Mouse (Mus musculus): Measurements from ENCODE around the gene Vmn1r233.
A peak's percentile ranks its signal among the peaks of the same experiment; 100 is the strongest.

Vmn1r233 gene

DNA sequence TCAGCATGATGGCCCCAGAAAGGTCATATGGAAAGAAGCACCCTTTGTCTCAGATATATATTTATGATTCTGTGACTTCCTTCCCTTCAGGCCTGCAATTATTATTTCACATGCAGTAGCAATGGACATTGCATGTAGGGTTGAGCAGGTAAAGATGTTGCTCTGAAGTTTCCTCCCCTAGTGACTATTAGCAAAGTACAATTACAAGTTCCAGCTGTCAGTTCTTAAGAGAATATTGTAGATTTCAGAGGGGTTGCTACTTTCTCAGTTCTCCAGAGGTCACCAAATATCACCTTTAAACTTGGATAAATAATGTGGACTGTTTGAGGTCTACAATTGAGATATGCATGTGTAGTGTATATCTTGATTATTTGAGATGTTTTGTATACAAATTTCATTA is at the start of gene Vmn1r233:
TSS of gene Vmn1r233 (minus strand) at position 101 of the 400 bp plus-strand sequence.
- no peak for DNase-seq

DNA sequence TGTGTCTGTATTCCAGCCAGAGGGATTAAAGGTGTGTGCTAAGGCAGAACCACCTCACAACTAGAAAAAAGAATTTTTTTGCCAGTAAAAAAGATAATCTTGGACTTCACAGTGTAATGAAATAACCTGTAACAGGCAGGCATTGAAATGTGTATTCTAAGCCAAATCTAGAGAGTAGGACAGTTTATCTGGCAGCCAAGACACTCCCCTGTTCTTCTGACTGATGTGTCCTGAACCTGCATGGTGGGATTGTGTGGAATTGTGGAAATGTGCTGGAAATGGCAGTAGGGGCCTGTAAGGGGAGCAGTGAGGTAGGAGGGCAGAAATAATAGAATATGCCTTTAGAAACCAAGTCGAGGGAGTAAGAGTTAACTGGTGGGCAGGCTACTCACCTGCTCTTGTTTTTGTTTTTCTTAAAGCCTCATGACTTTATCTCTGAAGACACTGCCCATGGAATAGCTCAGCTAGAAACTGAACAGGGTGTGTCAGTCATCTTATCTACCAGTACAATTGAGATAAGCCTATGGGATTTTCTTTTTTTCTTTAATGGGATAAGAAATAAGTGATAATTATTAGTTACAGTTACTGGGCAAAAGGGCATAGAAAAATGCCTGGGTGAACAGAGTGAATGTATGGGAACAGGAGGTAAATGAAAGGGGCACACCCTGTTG is 22.3 kb upstream of the Vmn1r233 start:
- DNase-seq, result no peak

DNA sequence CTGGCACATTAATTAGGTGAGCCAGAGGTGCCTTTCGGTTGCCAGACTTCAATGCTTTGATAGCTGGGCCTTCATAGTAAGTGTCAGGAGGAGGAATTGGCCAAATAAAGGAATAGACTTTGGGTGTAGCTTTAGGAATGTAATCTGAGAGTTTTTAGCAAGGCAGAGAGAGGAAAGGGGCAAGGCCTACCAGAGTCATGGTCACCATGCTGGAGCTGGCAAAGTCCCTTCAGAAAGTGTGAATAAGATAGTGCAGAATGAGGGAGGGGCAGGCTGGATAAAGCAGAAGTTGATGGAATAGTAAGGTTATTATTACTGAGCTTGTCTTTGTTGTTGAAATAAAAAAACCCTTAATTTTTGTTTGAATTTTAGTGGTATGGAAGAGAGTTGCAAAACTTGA is 13.5 kb upstream of the Vmn1r233 start:
- DNase-seq, result peak; percentile 17

DNA sequence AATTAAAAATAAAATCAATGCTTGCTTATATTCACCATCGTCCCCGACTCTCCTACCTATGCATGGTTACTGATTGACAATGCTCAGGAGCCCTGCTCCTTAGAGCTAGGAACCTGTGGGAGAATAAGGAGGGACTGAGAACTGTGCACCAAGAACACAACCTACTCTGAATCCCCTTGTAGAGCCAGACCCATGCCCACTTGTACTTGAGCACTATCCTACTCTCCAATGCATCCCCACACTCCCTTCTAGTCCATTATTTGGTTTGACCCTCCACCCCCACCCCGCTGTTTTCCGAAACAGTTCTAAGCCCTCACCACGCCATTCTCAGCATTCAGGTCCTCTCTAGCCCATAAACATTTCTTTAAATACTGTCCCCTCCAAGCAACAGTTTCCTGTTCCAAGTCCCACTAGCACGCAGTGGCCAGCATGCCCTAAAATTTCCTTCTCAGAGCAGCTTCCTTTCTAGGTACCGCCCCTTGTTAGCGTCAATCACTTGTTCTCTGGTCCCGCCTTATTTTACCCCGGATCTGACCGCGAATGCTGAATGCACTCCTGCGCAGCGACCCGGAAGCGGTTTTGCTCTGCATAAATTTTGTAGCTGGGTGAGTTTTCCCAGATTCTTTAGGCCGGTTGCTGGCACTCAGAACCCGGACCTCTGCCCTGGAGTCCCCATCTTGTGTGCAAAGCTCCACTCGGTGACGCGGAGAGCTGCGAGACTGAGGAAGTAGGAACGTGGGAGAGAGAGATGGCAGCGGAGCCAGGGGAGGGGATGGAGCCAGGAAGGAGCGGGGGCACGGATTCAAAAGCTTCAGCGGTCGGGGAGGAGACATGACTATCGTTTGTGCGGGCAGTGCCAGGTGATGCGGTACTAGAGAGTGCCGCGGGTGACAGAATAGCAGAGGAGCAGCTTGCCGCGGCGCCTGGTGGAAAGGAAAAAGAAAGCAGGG is 12.4 kb upstream of the Vmn1r233 start, which contains the start of gene Zfp160:
TSS of gene Zfp160 (plus strand) at position 522 of the 950 bp plus-strand sequence.
- DNase-seq, result peak; percentile 89

DNA sequence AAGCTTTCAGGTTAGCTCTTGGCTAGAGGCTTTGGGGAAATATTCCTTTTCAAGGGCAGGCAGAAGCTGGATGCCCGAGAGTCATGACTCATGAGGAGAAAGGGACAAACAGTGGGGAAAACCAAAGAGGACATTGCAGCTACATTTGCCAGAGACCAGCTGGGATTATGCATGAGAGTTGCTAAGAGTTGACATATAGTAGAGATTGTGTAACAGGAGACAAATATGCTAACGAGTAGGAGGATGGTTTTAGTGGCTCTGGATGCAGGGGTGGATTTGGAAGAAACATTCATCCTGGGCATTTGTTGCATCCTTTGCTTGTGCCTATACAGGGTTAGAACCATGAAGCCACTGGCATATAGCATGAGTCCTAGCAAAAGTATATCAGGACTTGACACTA is 2.5 kb downstream of the Vmn1r233 start:
- DNase-seq, result no peak

DNA sequence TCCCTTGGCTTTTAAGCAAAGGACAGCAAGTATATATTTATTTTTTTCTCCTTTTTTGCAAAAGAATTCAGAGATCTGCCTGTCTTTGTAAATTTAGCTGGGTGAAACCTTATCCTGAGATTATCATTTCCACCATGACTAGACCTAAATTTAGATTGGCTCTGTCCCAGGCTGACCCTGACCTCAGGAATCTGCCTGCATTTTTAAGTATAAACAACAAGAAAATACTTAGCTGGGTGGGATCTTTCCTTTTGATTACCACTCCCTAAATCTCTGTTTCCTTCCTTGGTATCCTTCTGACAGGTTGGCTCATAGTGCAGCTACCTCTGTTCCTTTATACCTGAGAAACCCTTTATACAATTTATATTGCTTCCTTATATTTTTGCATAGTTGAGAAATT is 29.6 kb downstream of the Vmn1r233 start:
- DNase-seq, result no peak

DNA sequence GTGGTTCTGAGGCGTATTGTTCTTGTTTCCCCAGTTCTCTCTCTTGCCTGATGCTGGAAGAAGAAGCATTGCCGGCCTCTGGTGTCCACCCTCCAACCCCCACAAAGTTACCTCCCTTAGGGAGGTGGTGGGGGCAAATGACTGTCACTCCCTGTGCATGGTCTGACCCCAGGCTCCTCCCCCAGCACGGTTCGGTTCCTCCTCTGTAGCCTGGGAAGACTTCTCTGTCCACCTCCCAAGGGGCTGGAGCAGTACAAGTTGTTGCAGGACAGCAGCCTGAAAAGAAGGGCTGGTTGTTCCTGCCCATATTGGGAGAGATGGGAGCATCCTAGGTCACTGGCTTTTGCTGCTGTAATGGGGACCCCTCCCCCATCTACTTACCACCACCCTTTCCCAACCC is 30.8 kb downstream of the Vmn1r233 start:
- no peak for DNase-seq

DNA sequence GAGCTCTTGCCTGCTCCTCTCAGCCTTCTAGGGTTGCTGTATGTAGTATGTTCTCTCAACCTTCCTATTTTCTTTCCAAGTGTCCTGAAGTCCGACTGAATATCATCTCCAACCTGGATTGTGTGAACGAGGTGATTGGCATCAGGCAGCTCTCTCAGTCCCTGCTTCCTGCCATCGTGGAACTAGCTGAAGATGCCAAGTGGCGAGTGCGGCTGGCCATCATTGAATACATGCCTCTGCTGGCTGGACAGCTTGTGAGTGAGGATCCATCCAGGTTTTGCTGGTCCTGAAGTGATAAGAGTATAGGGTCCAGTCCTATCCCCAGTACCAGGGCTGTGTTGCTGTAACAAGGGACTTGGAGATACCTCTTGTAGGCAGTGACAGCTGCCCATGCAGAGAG is 35.9 kb downstream of the Vmn1r233 start:
- no peak for DNase-seq

DNA sequence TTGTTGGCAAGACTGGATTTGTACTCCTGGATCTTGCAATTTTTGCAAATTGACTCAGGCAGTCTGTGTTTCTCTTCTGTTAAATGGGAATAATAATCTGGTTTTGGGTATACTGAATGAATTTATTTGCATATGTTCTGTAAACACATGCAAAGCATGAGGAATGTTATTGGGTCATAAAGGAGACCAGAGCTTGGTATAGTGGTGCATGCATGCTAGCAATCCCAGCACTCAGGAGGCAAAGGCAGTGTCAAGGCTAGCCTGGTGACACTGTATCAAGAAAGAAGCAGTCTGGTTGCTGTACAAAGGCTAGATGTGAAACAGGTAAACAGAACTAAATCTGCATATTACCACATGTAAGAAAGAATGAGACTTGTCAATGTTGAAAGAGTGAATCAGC is 49.6 kb downstream of the Vmn1r233 start:
- DNase-seq, result no peak

DNA sequence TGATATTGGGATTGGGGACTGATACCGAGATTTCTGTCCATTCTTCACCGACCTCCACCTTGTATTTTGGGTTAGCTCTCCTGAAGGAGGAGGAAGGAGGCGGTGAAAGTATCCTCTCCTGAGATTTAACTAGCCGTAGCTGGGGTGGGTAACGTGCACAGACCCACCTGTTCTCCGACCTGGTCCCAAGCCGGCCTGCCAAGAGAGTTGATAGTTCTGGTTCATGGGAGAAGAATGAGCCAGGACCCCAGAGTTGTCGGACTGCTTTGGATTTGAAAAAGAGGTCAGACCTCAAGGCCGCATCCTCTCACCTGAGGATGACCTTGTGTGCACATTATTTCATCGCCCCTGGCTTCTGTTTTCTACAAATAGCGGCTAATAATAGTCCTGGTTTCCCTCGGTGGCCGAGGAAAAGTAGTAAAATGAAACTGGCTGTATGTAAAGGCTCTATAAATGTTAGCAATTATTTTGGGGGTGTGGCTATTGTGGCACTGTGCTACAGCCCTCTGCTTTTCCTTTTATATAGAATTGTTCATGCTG is 50.2 kb downstream of the Vmn1r233 start:
- DNase-seq, result peak; percentile 65

DNA sequence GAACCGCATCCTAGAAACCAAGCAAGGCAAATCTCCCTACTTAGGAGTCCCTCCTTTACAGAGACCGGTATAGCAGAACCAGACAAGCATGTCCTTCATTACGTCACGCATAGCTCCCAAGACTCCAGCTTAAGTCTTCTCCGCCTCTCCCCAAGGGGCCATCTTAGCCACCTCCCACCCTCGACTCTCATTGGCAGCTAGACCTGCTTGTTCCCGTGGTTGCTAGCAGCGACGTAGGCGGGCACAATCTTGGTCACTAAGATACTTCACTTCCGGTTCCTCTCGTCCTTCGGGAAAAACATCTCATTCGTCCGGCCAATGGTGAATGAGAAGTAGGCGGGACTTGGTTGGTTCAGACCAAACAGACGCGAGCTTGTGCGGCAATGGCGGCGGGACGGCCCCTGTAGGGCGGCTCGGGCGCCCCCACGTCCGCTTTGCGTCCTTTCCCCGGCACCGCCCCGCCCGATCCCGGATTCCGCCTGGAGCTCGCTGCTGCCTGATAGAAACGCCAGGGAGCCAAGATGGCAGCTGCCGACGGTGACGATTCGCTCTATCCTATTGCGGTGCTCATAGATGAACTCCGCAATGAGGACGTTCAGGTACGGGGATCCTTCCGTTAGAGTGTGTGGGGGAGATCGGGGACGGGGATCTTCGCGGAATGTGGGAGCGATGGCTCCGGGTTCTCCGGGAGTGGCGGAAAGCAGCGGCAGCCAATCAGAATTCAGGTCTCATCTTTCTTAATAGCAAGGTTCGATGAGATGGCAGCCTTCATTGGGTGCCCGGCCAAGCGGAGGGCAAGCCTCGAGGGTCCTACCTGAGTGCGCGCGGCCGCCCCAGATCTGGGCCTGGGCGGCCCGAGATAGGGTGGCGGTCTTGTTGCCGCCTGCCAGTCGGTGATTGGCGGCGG is 51.0 kb downstream of the Vmn1r233 start, which contains the start of gene Ppp2r1a:
TSS of gene Ppp2r1a (plus strand) at position 327 of the 907 bp plus-strand sequence.
- peak; percentile 100 for DNase-seq

DNA sequence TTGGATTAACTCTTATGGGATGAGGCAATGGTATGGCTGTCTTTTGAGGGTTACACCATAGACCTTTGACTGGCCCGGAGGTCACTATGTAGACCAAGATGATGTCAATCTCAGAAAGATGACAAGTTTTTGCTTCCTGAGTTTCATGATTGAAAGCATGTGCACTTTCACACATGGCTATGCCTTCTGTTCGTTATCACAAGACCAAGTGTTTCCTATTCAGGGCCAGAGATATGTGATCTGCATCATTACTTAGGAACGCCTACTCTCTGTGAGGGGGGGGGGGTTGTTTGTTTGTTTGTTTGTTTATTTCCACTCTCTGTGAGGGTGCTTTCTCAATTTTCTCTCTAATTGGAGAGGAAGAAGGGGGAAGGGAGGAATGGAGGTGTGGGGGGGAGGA is 52.0 kb downstream of the Vmn1r233 start:
- peak; percentile 30 for DNase-seq
